Mouse (Mus musculus): ENCODE data around the gene Mfsd11. TPM values are rescaled to one million over a fixed set of nuclear protein-coding genes. Genes with fewer than 3 reads are reported as not detected.

Mfsd11 gene
- total RNA-seq (2023): 16.7 and 22.0 TPM in 2 replicates

DNA sequence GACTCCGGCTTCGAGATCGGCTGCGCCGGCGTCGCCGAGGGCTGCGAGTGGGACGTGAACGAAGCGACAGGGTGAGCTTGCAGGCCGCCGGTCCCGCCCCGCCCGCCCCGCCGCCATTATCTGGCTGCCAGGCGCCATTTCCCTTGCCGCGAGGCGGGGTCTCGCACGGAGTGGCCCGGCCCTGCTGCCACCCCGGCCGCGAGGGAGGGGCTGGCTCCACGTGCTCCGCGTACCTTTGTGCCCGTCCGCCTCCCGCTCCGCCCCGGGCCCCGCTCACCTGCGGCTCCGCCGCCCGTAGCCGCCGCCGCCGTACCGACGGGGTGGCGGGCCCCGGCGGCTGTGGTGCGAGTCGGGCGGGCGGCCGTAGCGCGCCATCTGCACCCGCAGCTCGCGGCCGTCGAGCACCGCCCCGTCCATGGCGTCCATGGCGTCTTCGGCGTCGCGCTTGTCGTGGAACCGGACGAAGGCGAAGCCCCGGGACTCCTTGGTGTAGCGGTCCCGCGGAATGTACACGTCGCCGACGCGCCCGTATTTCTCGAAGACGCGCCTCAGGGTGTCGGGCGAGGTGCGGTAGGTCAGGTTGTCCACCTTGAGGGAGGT is at the start of gene Mfsd11:
Gene Mfsd11, plus strand, starts transcription at position 150 of the 600 bp plus-strand sequence.

DNA sequence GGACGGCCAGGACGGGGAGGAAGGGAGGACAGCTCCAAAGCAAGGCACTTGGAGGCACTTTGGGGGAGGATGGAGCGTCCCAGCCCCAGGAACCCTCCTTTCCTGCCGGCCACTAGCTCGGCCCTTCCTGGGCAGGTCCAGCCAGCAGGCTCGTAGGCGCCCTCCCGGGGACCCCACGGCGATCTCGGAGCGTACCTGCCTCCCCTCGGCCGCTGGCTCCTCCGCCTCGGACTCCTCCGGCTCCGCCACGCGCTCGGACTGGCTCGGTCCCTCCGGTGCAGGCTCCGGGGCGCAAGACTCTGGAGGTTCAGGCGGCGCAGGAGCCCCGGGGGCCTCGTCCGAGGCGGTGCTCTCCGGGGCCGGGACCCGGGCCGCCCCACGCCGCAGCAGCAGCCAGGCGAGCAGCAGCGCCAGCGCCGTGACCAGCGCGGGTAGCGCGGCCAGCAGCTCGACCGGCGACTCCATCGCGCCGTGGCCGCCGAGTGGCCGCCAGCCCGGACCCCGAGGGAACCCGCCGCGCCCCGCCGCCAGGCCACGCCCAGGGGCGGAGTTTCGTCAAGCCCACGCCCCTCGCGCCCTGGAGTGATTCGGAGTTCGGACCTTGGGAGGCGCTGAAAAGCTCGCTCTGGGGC is 24.6 kb upstream of the Mfsd11 start, which contains the start of gene Mxra7:
Gene Mxra7, minus strand, starts transcription at position 513 of the 632 bp plus-strand sequence.

DNA sequence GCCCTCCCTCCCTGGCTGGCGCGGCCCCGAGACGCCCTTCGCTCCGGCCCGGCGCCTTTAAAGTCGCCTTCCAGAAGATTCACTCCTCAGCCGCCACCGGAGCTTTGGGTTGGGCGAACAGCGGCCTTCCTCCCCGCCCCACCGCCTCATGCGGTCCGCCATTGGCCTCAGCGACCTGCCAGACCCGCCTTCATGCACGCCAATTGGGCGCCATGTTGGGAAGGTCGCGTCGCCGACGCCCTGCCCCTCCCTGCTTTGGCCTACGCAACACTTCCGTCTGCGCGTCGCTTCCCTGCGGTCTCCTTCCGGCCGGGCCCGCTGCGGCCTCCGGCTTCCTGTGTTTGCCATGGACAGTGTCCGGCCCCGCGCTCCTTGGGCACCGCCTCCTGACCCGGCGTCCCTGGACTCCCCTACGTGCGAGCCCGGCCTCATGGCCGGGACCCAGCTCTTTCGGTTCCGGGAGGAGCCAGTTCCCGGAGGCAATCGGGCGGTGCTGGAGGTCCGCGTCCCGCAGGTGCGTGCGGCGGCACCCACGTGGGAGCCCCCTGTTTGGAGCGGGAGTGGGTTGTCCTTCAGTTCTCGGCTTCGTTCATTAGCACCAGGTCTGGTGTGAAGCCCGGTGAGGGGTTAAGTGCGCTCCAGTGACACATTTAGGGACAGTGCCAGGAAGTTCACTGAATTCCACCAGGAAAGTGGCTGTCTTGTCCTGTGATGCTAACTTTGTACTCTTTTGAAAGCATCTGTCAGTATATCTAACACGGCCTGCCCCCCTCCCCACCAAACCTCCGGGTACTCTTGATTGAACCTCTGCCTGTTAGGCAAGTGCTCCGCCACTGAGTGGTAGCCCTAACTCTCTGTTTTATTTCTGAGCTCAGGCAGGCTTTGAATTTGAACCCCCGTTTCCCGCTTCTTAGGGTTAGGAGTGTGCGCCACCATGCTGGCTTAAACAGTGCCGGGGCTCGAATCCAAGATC is 8.7 kb upstream of the Mfsd11 start, which contains the start of the genes Mettl23 and Jmjd6:
Gene Mettl23, plus strand, starts transcription at position 18 of the 973 bp plus-strand sequence.
Gene Jmjd6, minus strand, starts transcription at position 189 of the 973 bp plus-strand sequence.

DNA sequence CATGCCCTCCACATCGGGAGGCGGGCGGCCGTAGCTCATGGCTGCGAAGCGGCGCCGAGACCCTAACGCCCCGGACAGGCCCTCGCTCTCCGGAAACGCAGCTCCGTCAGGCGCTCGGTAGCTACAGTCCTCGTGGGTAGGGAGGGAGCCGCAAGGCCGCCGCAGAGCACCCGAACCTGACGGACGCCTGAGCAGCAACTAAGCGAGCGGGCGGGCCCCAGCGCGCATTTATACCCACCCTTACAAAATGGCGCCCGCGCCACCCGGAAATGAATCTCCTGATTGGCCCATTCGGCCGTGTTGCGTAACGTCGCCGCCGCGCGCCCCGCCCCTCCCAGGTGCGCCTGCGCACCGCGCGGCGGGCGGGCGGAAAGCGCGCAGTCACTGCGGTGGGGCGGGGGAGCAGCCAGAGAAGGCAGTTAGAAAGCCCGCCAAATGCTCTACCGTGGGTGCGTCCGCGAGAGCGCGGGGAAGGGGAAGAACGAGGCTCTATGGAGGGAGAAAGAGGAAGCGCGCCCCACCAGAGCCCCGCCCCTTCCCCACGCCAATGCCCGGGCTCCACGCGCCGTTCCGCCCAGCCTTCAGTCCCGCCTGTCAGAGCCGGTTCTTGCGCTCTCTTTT is 761 bp downstream of the Mfsd11 start, which contains the start of gene Srsf2:
Gene Srsf2, minus strand, starts transcription at position 204 of the 621 bp plus-strand sequence.

DNA sequence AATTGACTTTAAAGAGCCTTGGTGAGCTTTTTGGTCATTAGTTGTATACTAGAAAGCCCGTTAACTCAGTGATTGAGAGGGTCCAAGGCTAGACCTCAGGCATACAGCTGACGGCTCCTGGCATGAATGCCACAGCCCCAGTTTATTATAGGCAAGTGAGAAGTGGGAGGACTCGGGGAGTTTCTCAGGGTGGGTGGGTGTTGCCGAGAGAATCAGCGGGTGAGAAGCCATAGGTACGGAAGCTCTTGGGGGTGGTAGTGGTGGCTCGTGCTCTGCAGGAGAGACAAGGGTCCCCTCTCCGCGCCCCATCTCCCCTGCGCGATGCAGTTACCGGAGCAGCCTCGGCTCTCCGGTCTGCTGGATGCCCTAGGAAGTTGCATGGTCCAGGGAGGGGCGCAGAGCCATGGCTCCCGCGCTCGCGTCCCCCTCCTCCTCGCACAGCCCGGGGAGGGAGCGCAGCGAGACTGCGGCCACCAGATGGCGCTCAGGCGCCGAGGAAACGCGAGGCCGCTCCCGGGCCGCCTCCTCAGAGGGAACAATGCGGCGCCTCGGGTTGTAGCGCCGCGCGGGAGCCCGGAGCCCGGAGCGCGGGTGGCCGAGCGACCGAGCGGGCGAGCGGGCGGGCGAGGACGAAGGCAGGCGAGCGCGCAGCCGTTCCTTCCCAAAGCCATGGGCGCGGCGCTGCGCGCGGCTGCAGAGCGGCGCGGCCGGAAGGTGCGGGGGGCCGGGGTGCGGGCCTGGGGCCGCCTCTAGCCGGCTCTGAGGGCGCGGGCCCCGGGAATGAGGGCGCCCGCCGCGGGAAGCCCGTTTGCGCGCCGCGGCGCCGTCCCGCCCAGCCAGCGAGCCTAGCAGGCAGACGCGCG is 66.3 kb downstream of the Mfsd11 start, which contains the start of gene Mgat5b:
Gene Mgat5b, plus strand, starts transcription at position 541 of the 863 bp plus-strand sequence.

Other genes with a start within 250 kb of the Mfsd11 start
- 118 and 155 TPM in 2 replicates for gene Rhbdf2, start 225.4 kb upstream of the Mfsd11 start, total RNA-seq (2023)
- not detected in 2 replicates for gene Prcd, start 198.9 kb upstream of the Mfsd11 start, total RNA-seq (2023)
- gene Cygb, start 198.1 kb upstream of the Mfsd11 start, total RNA-seq (2023): not detected in 2 replicates
- not detected in 2 replicates for gene St6galnac1, start 76.9 kb upstream of the Mfsd11 start, total RNA-seq (2023)
- gene Mxra7, start 24.4 kb upstream of the Mfsd11 start, total RNA-seq (2023): 0.27 and 3.3 TPM in 2 replicates
- gene Mettl23, start 9.2 kb upstream of the Mfsd11 start, total RNA-seq (2023): 13.7 and 19.2 TPM in 2 replicates
- 97.1 and 108 TPM in 2 replicates for gene Jmjd6, start 9.0 kb upstream of the Mfsd11 start, total RNA-seq (2023)
- 267 and 287 TPM in 2 replicates for gene Srsf2, start 654 bp downstream of the Mfsd11 start, total RNA-seq (2023)
- gene Mgat5b, start 66.4 kb downstream of the Mfsd11 start, total RNA-seq (2023): not detected in 2 replicates